Mouse (Mus musculus): ENCODE data around the gene Wfikkn2. TPM values are rescaled to one million over a fixed set of nuclear protein-coding genes. Genes with fewer than 3 reads are reported as not detected.

Wfikkn2 gene
- polyA plus RNA-seq (2012; ENCODE audit: insufficient read depth, insufficient read length, low replicate concordance, missing spikeins): not detected in 2 replicates

GRCm38 (mm10) chr11:94245955-94246788 is at the start of gene Wfikkn2:
Gene Wfikkn2 (minus strand): TSS chr11:94246005.
- Histone ChIP-seq H3K4me1 (ENCODE audit: control insufficient read depth, insufficient read depth, low read length) (peaks cover 30% of the 10 kb centered on the region), H3K4me3 (ENCODE audit: insufficient read depth, low read depth, low read length) (no peak within 1 kb of the TSS), H3K27ac (ENCODE audit: insufficient read depth, low read depth, low read length) (no peak within 1 kb of the TSS)
- 42% methylated on average over 17 of the region's 17 CpGs for WGBS
- no peak for TF ChIP-seq POLR2A (IDR thresholded peaks at IDR 0.05; ENCODE audit: insufficient read depth, low read depth, low read length)
- no peak for TF ChIP-seq CTCF (IDR thresholded peaks at IDR 0.05; ENCODE audit: insufficient read depth, low read depth, low read length)

GRCm38 (mm10) chr11:94294996-94295845 is 49.4 kb upstream of the Wfikkn2 start:
- 33% methylated on average over 9 of the region's 9 CpGs for WGBS
- TF ChIP-seq CTCF (IDR thresholded peaks at IDR 0.05; ENCODE audit: insufficient read depth, low read depth, low read length) (no peak), POLR2A (IDR thresholded peaks at IDR 0.05; ENCODE audit: insufficient read depth, low read depth, low read length) (no peak)
- H3K27ac ChIP-seq (ENCODE audit: insufficient read depth, low read depth, low read length): no peak overlapping the region
- no peaks in the 10 kb centered on the region for H3K4me1 ChIP-seq (ENCODE audit: control insufficient read depth, insufficient read depth, low read length)
- no peak overlapping the region for H3K4me3 ChIP-seq (ENCODE audit: insufficient read depth, low read depth, low read length)

DNA sequence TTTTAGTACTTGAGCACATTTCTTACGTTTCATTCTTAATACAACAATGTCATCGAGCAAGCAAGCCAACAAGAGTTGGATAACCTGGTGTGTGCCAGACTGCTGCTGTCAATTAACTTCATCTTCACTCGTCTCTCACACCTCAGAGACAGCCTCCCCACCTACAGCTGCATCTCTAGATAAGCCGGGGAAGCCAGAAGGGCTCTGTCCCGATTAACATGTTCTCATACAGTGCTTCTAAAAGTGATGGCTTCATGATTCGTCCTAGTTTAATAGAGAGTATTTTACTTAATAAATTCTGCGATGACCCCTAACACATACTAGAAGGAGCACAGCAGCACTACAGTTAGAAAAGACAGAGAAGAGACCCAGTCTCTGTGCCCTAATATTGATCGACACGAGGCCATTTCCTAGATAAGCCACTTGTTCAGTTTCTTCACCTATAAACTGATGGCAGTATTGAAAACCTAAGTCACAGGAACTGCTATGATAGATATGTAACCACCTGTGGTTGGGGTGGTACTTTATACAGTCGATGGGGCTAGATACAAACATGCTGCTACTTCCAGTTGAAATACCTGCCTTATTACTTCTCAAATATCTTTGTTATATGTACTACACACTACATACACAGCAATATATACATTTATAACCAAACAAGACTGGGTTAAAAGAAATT is 44.4 kb upstream of the Wfikkn2 start:
- 84% methylated on average over 10 of the region's 10 CpGs for WGBS
- no peak for TF ChIP-seq POLR2A (IDR thresholded peaks at IDR 0.05; ENCODE audit: insufficient read depth, low read depth, low read length)
- TF ChIP-seq CTCF (IDR thresholded peaks at IDR 0.05; ENCODE audit: insufficient read depth, low read depth, low read length): no peak
- Histone ChIP-seq H3K4me1 (ENCODE audit: control insufficient read depth, insufficient read depth, low read length) (no peaks in the 10 kb centered on the region), H3K27ac (ENCODE audit: insufficient read depth, low read depth, low read length) (no peak overlapping the region), H3K4me3 (ENCODE audit: insufficient read depth, low read depth, low read length) (no peak overlapping the region)

- H3K27ac ChIP-seq (ENCODE audit: insufficient read depth, low read depth, low read length): no peak overlapping the region
- H3K4me1 ChIP-seq (ENCODE audit: control insufficient read depth, insufficient read depth, low read length): no peaks in the 10 kb centered on the region
- H3K4me3 ChIP-seq (ENCODE audit: insufficient read depth, low read depth, low read length): no peak overlapping the region
- 80% methylated on average over 5 of the region's 5 CpGs for WGBS
- TF ChIP-seq POLR2A (IDR thresholded peaks at IDR 0.05; ENCODE audit: insufficient read depth, low read depth, low read length) (no peak), CTCF (IDR thresholded peaks at IDR 0.05; ENCODE audit: insufficient read depth, low read depth, low read length) (no peak)
Measured at GRCm38 (mm10) chr11:94287105-94287504, 41.3 kb upstream of the Wfikkn2 start.

DNA sequence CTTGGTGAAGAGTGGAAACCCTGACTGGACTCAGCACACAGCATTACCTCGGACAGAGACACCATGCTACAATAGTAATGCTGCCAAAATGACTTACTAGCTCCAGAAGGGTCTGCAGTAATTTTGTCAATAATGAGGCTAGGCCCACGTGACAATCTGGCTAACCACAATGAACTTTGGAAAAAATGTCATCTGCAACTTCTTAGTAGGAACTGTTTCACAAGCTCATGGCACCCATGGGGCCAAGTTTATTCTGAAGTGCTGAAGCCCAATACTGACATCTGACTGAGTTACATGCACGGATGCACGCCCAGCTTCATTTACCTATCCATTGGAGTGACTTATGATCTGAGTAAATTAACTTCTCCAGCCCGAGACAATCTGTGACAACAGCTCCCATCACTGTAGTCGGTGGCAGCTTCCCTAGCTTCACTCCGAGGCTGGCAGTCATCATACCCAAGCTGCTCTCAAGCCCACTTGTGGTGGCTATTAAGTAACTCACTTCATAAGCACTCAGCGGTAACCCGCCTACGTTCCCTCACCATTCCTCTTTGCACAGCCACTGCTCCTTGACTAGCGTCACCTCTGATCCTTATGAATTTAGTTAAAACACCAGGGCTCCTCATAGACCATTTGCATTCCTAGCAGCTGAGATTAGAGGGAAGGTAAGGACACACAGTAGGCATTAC is 40.2 kb upstream of the Wfikkn2 start:
- Histone ChIP-seq H3K27ac (ENCODE audit: insufficient read depth, low read depth, low read length) (no peak overlapping the region), H3K4me1 (ENCODE audit: control insufficient read depth, insufficient read depth, low read length) (no peaks in the 10 kb centered on the region), H3K4me3 (ENCODE audit: insufficient read depth, low read depth, low read length) (no peak overlapping the region)
- no peak for TF ChIP-seq POLR2A (IDR thresholded peaks at IDR 0.05; ENCODE audit: insufficient read depth, low read depth, low read length)
- TF ChIP-seq CTCF (IDR thresholded peaks at IDR 0.05; ENCODE audit: insufficient read depth, low read depth, low read length): no peak
- 85% methylated on average over 11 of the region's 11 CpGs for WGBS

DNA sequence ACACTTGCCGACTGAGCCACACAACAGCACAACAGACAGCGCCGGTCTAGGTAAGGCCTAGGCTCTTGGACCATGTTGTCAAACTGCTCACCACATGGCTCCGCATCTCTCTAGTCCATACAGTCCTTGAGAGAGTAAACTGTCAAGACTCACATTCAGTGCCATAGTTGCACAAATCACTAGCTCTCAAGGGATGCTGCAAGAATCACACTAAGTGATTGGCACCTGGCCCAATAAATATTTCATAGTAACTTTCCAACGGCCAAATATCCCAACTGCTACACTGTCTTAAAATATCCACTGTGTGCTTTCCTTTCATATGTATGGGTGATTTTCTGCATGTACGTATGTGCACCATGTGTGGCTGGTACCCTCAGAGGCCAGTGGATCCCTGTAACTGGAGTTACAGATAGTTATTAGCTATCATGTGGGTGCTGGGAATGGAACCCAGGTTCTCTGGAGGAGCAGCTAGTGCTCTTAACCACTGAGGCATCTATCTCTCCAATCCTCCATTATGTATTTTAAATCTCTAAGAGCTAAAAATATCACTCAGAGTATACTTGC is 37.8 kb upstream of the Wfikkn2 start:
- H3K27ac ChIP-seq (ENCODE audit: insufficient read depth, low read depth, low read length): no peak overlapping the region
- no peak for TF ChIP-seq POLR2A (IDR thresholded peaks at IDR 0.05; ENCODE audit: insufficient read depth, low read depth, low read length)
- WGBS: 91% methylated on average over 6 of the region's 6 CpGs
- no peak overlapping the region for H3K4me3 ChIP-seq (ENCODE audit: insufficient read depth, low read depth, low read length)
- no peaks in the 10 kb centered on the region for H3K4me1 ChIP-seq (ENCODE audit: control insufficient read depth, insufficient read depth, low read length)

GRCm38 (mm10) chr11:94282291-94282690 is 36.5 kb upstream of the Wfikkn2 start:
- H3K4me1 ChIP-seq (ENCODE audit: control insufficient read depth, insufficient read depth, low read length): no peaks in the 10 kb centered on the region
- H3K27ac ChIP-seq (ENCODE audit: insufficient read depth, low read depth, low read length): no peak overlapping the region
- no peak for TF ChIP-seq CTCF (IDR thresholded peaks at IDR 0.05; ENCODE audit: insufficient read depth, low read depth, low read length)
- no peak for TF ChIP-seq POLR2A (IDR thresholded peaks at IDR 0.05; ENCODE audit: insufficient read depth, low read depth, low read length)
- no peak overlapping the region for H3K4me3 ChIP-seq (ENCODE audit: insufficient read depth, low read depth, low read length)
- 24% methylated on average over 5 of the region's 5 CpGs for WGBS

All from olfactory bulb, adult 2 months (tissue).